Mouse (Mus musculus) MEL (cell line): ENCODE measurements around the gene Sowahb. TPM values are rescaled to one million over a fixed set of nuclear protein-coding genes. Genes with fewer than 3 reads are reported as not detected.

ENCODE experiments used
- DNase-seq: peaks from one replicate; pipeline ENCODE4 v3.0.0; 2011; ENCODE audit warnings: low read depth, low spot score
- H3K27ac ChIP-seq: 2 replicates; pipeline ENCODE4 v1.5.1; 2012; ENCODE audit warnings: low read depth, mild to moderate bottlenecking, control low read depth, low read length, moderate library complexity; ENCODE audit not compliant: control insufficient read depth
- H3K27me3 ChIP-seq, 2 experiments: fragments of 150-350 bp in 1 of 2; sonication (generic) in 1 of 2; 2 replicates each; pipeline ENCODE4 v1.6.1; 2012; ENCODE audit warnings: low read length in 2 of 2, mild to moderate bottlenecking in 2 of 2, improper control_type of control experiment in 1 of 2, moderate library complexity in 1 of 2; ENCODE audit not compliant: insufficient read depth in 2 of 2, control insufficient read depth in 1 of 2
- H3K36me3 ChIP-seq, 2 experiments: 2 replicates each; pipeline ENCODE4 v1.6.1; 2012 to 2014; ENCODE audit warnings: low read length in 2 of 2, improper control_type of control experiment in 1 of 2, inconsistent platforms in 1 of 2, mild to moderate bottlenecking in 1 of 2; ENCODE audit not compliant: insufficient read depth in 2 of 2, control insufficient read depth in 1 of 2
- H3K4me1 ChIP-seq, 2 experiments: fragments of 150-350 bp in 1 of 2; sonication (generic) in 1 of 2; 2 replicates each; pipeline ENCODE4 v1.6.1; 2012; ENCODE audit warnings: low read length in 2 of 2, improper control_type of control experiment in 1 of 2, mild to moderate bottlenecking in 1 of 2; ENCODE audit not compliant: insufficient read depth in 2 of 2, control insufficient read depth in 1 of 2
- H3K4me3 ChIP-seq, 2 experiments: fragments of 150-350 bp in 1 of 2; sonication (generic) in 1 of 2; 2 replicates each; pipeline ENCODE4 v1.5.1; 2012; ENCODE audit warnings: low read depth in 2 of 2, low read length in 2 of 2, mild to moderate bottlenecking in 2 of 2, moderate library complexity in 2 of 2, control low read depth in 1 of 2, improper control_type of control experiment in 1 of 2; ENCODE audit not compliant: control insufficient read depth in 1 of 2, insufficient read depth in 1 of 2
- H3K79me2 ChIP-seq: 2 replicates; pipeline ENCODE4 v1.6.1; 2012; ENCODE audit warnings: mild to moderate bottlenecking, low read length, moderate library complexity; ENCODE audit not compliant: control insufficient read depth, poor library complexity, insufficient read depth
- H3K9ac ChIP-seq: 2 replicates; pipeline ENCODE4 v1.6.1; 2012; ENCODE audit warnings: low read depth, mild to moderate bottlenecking, control low read depth, low read length, moderate library complexity; ENCODE audit not compliant: control insufficient read depth, poor library complexity, severe bottlenecking
- H3K9me3 ChIP-seq: fragments of 150-350 bp; sonication (generic); replicated peaks from 2 replicates; pipeline ENCODE4 v1.6.1; 2012; ENCODE audit warnings: mild to moderate bottlenecking, low read length, improper control_type of control experiment, moderate library complexity; ENCODE audit not compliant: insufficient read depth
- BHLHE40 ChIP-seq: IDR thresholded peaks from 2 replicates; pipeline ENCODE4 v1.6.1; 2012; ENCODE audit warnings: low read depth, mild to moderate bottlenecking, inconsistent platforms, low read length, improper control_type of control experiment, borderline replicate concordance
- CHD2 ChIP-seq: IDR thresholded peaks from 2 replicates; pipeline ENCODE4 v1.6.1; 2011; ENCODE audit warnings: low read length, improper control_type of control experiment
- ETS1 ChIP-seq: IDR thresholded peaks from 2 replicates; pipeline ENCODE4 v1.6.1; 2012; ENCODE audit warnings: low read depth, mild to moderate bottlenecking, inconsistent platforms, low read length, improper control_type of control experiment, moderate library complexity
- KAT2A ChIP-seq: conservative IDR thresholded peaks from 2 replicates; pipeline ENCODE4 v1.6.1; 2012; ENCODE audit warnings: low read depth, low read length, improper control_type of control experiment, inconsistent platforms
- MAFK ChIP-seq: IDR thresholded peaks from 2 replicates; pipeline ENCODE4 v1.6.1; 2011; ENCODE audit warnings: low read depth, mild to moderate bottlenecking, low read length, improper control_type of control experiment, borderline replicate concordance
- MEF2A ChIP-seq: IDR thresholded peaks from 2 replicates; pipeline ENCODE4 v1.6.1; 2014; ENCODE audit warnings: low read depth, mild to moderate bottlenecking, inconsistent platforms, low read length, improper control_type of control experiment; ENCODE audit not compliant: poor library complexity, insufficient replicate concordance, severe bottlenecking; ENCODE audit errors: extremely low read depth
- MXI1 ChIP-seq: IDR thresholded peaks from 2 replicates; pipeline ENCODE4 v1.6.1; 2011; ENCODE audit warnings: mild to moderate bottlenecking, low read depth, low read length, improper control_type of control experiment
- NELFE ChIP-seq: IDR thresholded peaks from 2 replicates; pipeline ENCODE4 v1.6.1; 2011; ENCODE audit warnings: low read depth, low read length, improper control_type of control experiment
- POLR2AphosphoS2 ChIP-seq: IDR thresholded peaks from 2 replicates; pipeline ENCODE4 v1.6.1; 2011; ENCODE audit warnings: low read length, improper control_type of control experiment
- TCF12 ChIP-seq: IDR thresholded peaks from 2 replicates; pipeline ENCODE4 v1.6.1; 2014; ENCODE audit warnings: low read depth, mild to moderate bottlenecking, inconsistent platforms, low read length, improper control_type of control experiment, moderate library complexity
- USF2 ChIP-seq, 2 experiments: IDR thresholded peaks; 2 replicates each; pipeline ENCODE4 v1.6.1; 2011 to 2012; ENCODE audit warnings: improper control_type of control experiment in 2 of 2, low read length in 2 of 2, borderline replicate concordance in 1 of 2, inconsistent platforms in 1 of 2, low read depth in 1 of 2, mild to moderate bottlenecking in 1 of 2; ENCODE audit not compliant: insufficient read depth in 1 of 2
- ZC3H11A ChIP-seq: IDR thresholded peaks from 2 replicates; pipeline ENCODE4 v1.6.1; 2012; ENCODE audit warnings: low read depth, mild to moderate bottlenecking, inconsistent platforms, low read length, improper control_type of control experiment
- polyA plus RNA-seq, 2 experiments: library from polyadenylated mRNA; stranded (reverse) in 1 of 2; unstranded in 1 of 2; fragments of >175 nt in 1 of 2; fragments of >200 nt in 1 of 2; gene quantifications; 2 replicates each; pipeline versions ENCODE4 v1.2.1 to v1.2.4; 2012; ENCODE audit warnings: low replicate concordance in 2 of 2, low read depth in 1 of 2; ENCODE audit not compliant: insufficient read length in 2 of 2, insufficient read depth in 1 of 2, missing spikeins in 1 of 2
- total RNA-seq: library from RNA; depleted of rRNA; stranded (reverse); fragments of 300-350 nt; gene quantifications from 2 replicates; pipeline ENCODE4 v1.2.3, GENCODE M21; 2012

The Sowahb gene
- total and polyA plus RNA-seq, 3 experiments, result not detected

GRCm38 (mm10) chr5:93085900-93086299, 41.1 kb upstream of the Sowahb start:
- Histone ChIP-seq H3K79me2 (no peaks in the 10 kb centered on the region), H3K27ac (no peak overlapping the region), H3K9ac (no peak overlapping the region), H3K4me1 (peaks cover 0 to 2% of the 10 kb centered on the region in 2 experiments; a peak in 1 of 4 replicates)
- DNase-seq, result no peak
- TF ChIP-seq POLR2AphosphoS2, result no peak
- TF ChIP-seq KAT2A, result no peak
- TF ChIP-seq NELFE, result no peak
- TF ChIP-seq MXI1, result no peak
- TF ChIP-seq MEF2A, result no peak
- no peak for TF ChIP-seq BHLHE40
- no peak for TF ChIP-seq MAFK
- TF ChIP-seq, all 39 proteins: peak for 0
- Histone ChIP-seq H3K36me3 (no peaks in the 10 kb centered on the region), H3K27me3 (no peaks in the 10 kb centered on the region), H3K4me3 (no peak overlapping the region), H3K9me3 (no peaks in the 10 kb centered on the region)

DNA sequence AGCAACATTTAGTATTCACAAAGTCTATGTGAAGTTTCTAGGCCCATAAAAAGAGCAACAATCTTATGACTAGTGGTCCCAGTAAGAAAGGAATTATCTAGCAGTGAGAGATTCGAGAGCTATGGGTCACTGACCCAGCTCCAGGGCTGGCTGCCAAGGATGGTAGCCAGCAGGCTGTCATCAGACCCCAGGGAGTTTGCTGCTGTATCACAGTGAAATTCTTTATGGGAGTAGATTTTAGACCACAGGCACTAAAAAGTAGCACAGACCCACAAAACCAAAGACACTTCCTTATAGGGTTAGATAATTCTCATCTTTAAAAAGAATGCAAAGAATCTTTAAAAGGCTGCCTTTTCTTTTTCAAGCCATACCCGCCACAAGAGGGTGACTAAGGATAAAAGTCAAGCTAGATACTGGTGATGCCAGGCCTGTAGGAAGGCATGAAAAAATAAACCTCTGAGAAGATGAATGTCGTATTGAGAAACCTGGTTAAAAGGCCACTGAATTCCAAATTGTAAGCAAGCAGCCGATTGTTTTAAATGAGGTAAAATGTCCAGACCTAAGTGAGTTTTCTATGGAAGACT, 40.3 kb upstream of the Sowahb start:
- no peak for DNase-seq
- no peaks in the 10 kb centered on the region for H3K4me1 ChIP-seq
- no peak overlapping the region for H3K27ac ChIP-seq
- no peaks in the 10 kb centered on the region for H3K79me2 ChIP-seq
- H3K4me3 ChIP-seq, result no peak overlapping the region
- no peaks in the 10 kb centered on the region for H3K36me3 ChIP-seq
- TF ChIP-seq TCF12 (no peak), BHLHE40 (no peak), ETS1 (no peak), USF2 (IDR thresholded peaks at IDR 0.05; ENCODE audit: borderline replicate concordance in 1 of 2, insufficient read depth in 1 of 2, low read depth in 1 of 2, low read length in 2 of 2) (no peak), CHD2 (no peak)
- no peak overlapping the region for H3K9ac ChIP-seq
- H3K27me3 ChIP-seq, result no peaks in the 10 kb centered on the region
- no peaks in the 10 kb centered on the region for H3K9me3 ChIP-seq

DNA sequence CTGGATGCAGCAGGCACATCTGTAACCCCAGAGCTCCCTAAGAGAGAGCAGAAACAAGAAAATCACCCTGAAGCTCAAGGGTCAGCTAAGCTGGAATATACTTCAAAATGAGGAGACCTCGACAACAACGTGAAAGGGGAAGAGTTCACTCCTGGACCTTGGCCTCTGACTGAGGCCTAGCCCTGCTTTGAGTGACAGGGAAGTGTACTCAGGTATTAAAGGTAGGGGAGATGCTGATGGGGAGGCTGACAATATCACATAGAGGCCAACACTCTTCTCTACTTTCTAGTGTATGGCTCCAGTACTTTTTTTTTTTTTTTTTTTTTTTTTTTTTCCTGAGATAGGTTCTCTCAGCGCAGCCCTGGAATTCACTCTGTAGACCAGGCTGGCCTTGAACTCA, 34.8 kb upstream of the Sowahb start:
- no peaks in the 10 kb centered on the region; a peak in 1 of 4 replicates for H3K27me3 ChIP-seq
- TF ChIP-seq MEF2A, result no peak
- no peak for TF ChIP-seq POLR2AphosphoS2
- no peak for TF ChIP-seq ZC3H11A
- H3K36me3 ChIP-seq, result no peaks in the 10 kb centered on the region
- no peak overlapping the region for H3K4me3 ChIP-seq
- H3K4me1 ChIP-seq, result no peaks in the 10 kb centered on the region; a peak in 1 of 4 replicates
- H3K9me3 ChIP-seq, result no peaks in the 10 kb centered on the region
- no peak for DNase-seq
- H3K27ac ChIP-seq, result no peak overlapping the region
- H3K79me2 ChIP-seq, result no peaks in the 10 kb centered on the region
- no peak overlapping the region for H3K9ac ChIP-seq
